Mouse (Mus musculus) CH12.LX (cell line): Measurements from ENCODE around the gene Bpifb9b. TPM values are rescaled to one million over a fixed set of nuclear protein-coding genes. Genes with fewer than 3 reads are reported as not detected.
A peak's percentile ranks its signal among the peaks of the same experiment; 100 is the strongest.
"Not testable (repeated sequence)": the region's sequence is repeated elsewhere in the genome, so short reads cannot be mapped to it uniquely, and the experiment has no call there.

Experiments used
- DNase-seq: peaks from one replicate; pipeline ENCODE4 v3.0.0-alpha.2; 2013; ENCODE audit errors: extremely low read depth
- H3K27ac ChIP-seq: 2 replicates; pipeline ENCODE4 v1.5.1; 2012; ENCODE audit warnings: low read depth, mild to moderate bottlenecking, control low read depth, moderate library complexity; ENCODE audit not compliant: insufficient read depth
- H3K27me3 ChIP-seq: replicated peaks from 2 replicates; pipeline ENCODE3; 2012; ENCODE audit warnings: inconsistent platforms
- H3K36me3 ChIP-seq, 2 experiments: replicated peaks in 1 of 2; 2 replicates each; pipeline versions ENCODE3 to v1.6.1; 2012; ENCODE audit warnings: inconsistent platforms in 1 of 2, low read length in 1 of 2, mild to moderate bottlenecking in 1 of 2, mixed read lengths in 1 of 2, moderate library complexity in 1 of 2; ENCODE audit not compliant: control insufficient read depth in 1 of 2, insufficient read depth in 1 of 2
- H3K4me1 ChIP-seq, 2 experiments: 2 replicates each; pipeline ENCODE4 v1.6.1; 2012; ENCODE audit warnings: inconsistent platforms in 1 of 2, moderate library complexity in 1 of 2; ENCODE audit not compliant: insufficient read depth in 2 of 2, control insufficient read depth in 1 of 2
- H3K4me2 ChIP-seq: 2 replicates; pipeline ENCODE4 v1.6.1; 2012; ENCODE audit warnings: low read depth, mild to moderate bottlenecking, control low read depth; ENCODE audit not compliant: poor library complexity, insufficient read depth, severe bottlenecking
- H3K4me3 ChIP-seq, 3 experiments: fragments of 150-350 bp in 1 of 3; sonication (generic) in 1 of 3; replicated peaks in 1 of 3; 2 replicates each; pipeline versions ENCODE3 to v1.5.1; 2011 to 2012; ENCODE audit warnings: low read depth in 2 of 3, low read length in 2 of 3, mild to moderate bottlenecking in 2 of 3, moderate library complexity in 2 of 3, control low read depth in 1 of 3, improper control_type of control experiment in 1 of 3, inconsistent platforms in 1 of 3, mixed read lengths in 1 of 3; ENCODE audit not compliant: poor library complexity in 1 of 3
- H3K79me2 ChIP-seq: replicated peaks from 2 replicates; pipeline ENCODE4 v1.6.1; 2012; ENCODE audit warnings: mild to moderate bottlenecking, moderate library complexity; ENCODE audit not compliant: control insufficient read depth, poor library complexity, insufficient read depth, severe bottlenecking; ENCODE audit errors: extremely low read depth
- H3K9ac ChIP-seq: 2 replicates; pipeline ENCODE4 v1.6.1; 2012; ENCODE audit warnings: low read depth, mild to moderate bottlenecking, control low read depth, moderate library complexity; ENCODE audit not compliant: insufficient read depth
- H3K9me3 ChIP-seq: replicated peaks from 2 replicates; pipeline ENCODE3; 2012; ENCODE audit warnings: low read length, inconsistent platforms, mixed read lengths
- CHD1 ChIP-seq: IDR thresholded peaks from 2 replicates; pipeline ENCODE4 v1.6.1; 2012; ENCODE audit warnings: low read depth, low read length, improper control_type of control experiment, inconsistent platforms
- CTCF ChIP-seq, 2 experiments: IDR thresholded peaks in 1 of 2; conservative IDR thresholded peaks in 1 of 2; 2 replicates each; pipeline ENCODE4 v1.5.1; 2011 to 2012; ENCODE audit warnings: low read depth in 2 of 2, low read length in 2 of 2, improper control_type of control experiment in 1 of 2, inconsistent platforms in 1 of 2, mild to moderate bottlenecking in 1 of 2, moderate library complexity in 1 of 2
- ELF1 ChIP-seq: IDR thresholded peaks from 2 replicates; pipeline ENCODE4 v1.6.1; 2014; ENCODE audit warnings: low read depth, mild to moderate bottlenecking, inconsistent platforms, low read length, improper control_type of control experiment
- GABPA ChIP-seq: IDR thresholded peaks from 2 replicates; pipeline ENCODE4 v1.6.1; 2012; ENCODE audit warnings: low read depth, low read length, improper control_type of control experiment, inconsistent platforms; ENCODE audit not compliant: insufficient replicate concordance
- JUN ChIP-seq: IDR thresholded peaks from 2 replicates; pipeline ENCODE4 v1.6.1; 2011; ENCODE audit warnings: low read depth, mild to moderate bottlenecking, low read length, improper control_type of control experiment, moderate library complexity; ENCODE audit not compliant: insufficient read depth
- JUND ChIP-seq: conservative IDR thresholded peaks from 2 replicates; pipeline ENCODE4 v1.6.1; 2011; ENCODE audit warnings: low read depth, low read length, improper control_type of control experiment
- MAFK ChIP-seq: IDR thresholded peaks from 2 replicates; pipeline ENCODE4 v1.6.1; 2011; ENCODE audit warnings: low read length, improper control_type of control experiment; ENCODE audit not compliant: insufficient replicate concordance
- NELFE ChIP-seq: IDR thresholded peaks from 2 replicates; pipeline ENCODE4 v1.6.1; 2011; ENCODE audit warnings: low read depth, low read length, improper control_type of control experiment
- NRF1 ChIP-seq: IDR thresholded peaks from 2 replicates; pipeline ENCODE4 v1.6.1; 2014; ENCODE audit warnings: low read depth, mild to moderate bottlenecking, inconsistent platforms, low read length, improper control_type of control experiment, moderate library complexity
- POLR2A ChIP-seq: IDR thresholded peaks from 2 replicates; pipeline ENCODE4 v1.6.1; 2011; ENCODE audit warnings: low read depth, mild to moderate bottlenecking, improper control_type of control experiment, low read length
- POLR2AphosphoS2 ChIP-seq: IDR thresholded peaks from 2 replicates; pipeline ENCODE4 v1.6.1; 2011; ENCODE audit warnings: low read depth, low read length, improper control_type of control experiment
- SIN3A ChIP-seq: IDR thresholded peaks from 2 replicates; pipeline ENCODE4 v1.6.1; 2012; ENCODE audit warnings: low read length, improper control_type of control experiment, inconsistent platforms
- TCF12 ChIP-seq: IDR thresholded peaks from 2 replicates; pipeline ENCODE4 v1.6.1; 2014; ENCODE audit warnings: low read depth, mild to moderate bottlenecking, inconsistent platforms, low read length, improper control_type of control experiment
- UBTF ChIP-seq: IDR thresholded peaks from 2 replicates; pipeline ENCODE4 v1.6.1; 2012; ENCODE audit warnings: low read depth, mild to moderate bottlenecking, inconsistent platforms, low read length, improper control_type of control experiment, moderate library complexity
- USF1 ChIP-seq: IDR thresholded peaks from 2 replicates; pipeline ENCODE4 v1.6.1; 2014; ENCODE audit warnings: low read depth, mild to moderate bottlenecking, inconsistent platforms, low read length, improper control_type of control experiment
- ZKSCAN1 ChIP-seq: IDR thresholded peaks from 2 replicates; pipeline ENCODE4 v1.6.1; 2012; ENCODE audit warnings: low read depth, inconsistent platforms, low read length, improper control_type of control experiment, borderline replicate concordance
- ZMIZ1 ChIP-seq: IDR thresholded peaks from 2 replicates; pipeline ENCODE4 v1.6.1; 2012; ENCODE audit warnings: low read depth, mild to moderate bottlenecking, inconsistent platforms, low read length, improper control_type of control experiment
- ZNF384 ChIP-seq: IDR thresholded peaks from 2 replicates; pipeline ENCODE4 v1.6.1; 2012; ENCODE audit warnings: low read depth, low read length, improper control_type of control experiment, inconsistent platforms
- dilution Hi-C: fragments of 300-500 bp; cut with MboI; formaldehyde crosslinking; loops from 2 replicates; pipeline ENCODE4 v1.14.3; 2020; ENCODE audit warnings: low sequenced_read_pairs; ENCODE audit not compliant: extremely low pct_unique_long_range_greater_than_20kb, extremely low pct_ligation_motif_present
- in situ Hi-C: fragments of 300-500 bp; cut with MboI; formaldehyde crosslinking; loops from 3 replicates; pipeline ENCODE4 v1.14.3; 2019; ENCODE audit warnings: low sequenced_read_pairs, low pct_ligation_motif_present, low pct_unique_long_range_greater_than_20kb, mixed read lengths
- polyA plus RNA-seq: library from polyadenylated mRNA; unstranded; fragments of >175 nt; gene quantifications from 2 replicates; pipeline ENCODE4 v1.2.1, GENCODE M21; 2012; ENCODE audit warnings: low read depth; ENCODE audit not compliant: insufficient read length
- total RNA-seq, 2 experiments: library from RNA; depleted of rRNA; stranded (reverse); fragments of 300-350 nt in 1 of 2; fragments of >200 nt in 1 of 2; gene quantifications; 2 replicates each; pipeline ENCODE4 v1.2.3; 2012 to 2014

The Bpifb9b gene
- total and polyA plus RNA-seq, 3 experiments, result not detected

DNA sequence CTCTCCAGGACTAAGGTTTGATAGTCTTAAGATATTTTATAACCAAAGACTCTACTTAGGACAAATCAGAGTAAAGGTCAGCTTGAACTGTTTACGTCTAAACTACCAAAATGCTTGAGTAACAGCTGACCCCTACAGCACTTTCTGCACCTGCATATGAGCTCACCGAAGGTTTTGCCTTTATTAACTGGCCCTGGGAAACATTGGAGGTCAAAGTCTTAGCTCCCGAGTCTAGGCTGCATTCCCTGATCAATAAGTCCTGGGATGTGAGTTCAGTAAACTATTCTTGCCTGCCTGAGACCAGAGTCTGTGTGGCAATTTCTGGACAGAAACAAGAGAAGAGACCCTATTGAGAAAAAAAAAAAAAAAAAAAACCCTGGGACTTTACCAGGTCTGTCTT lies 41.1 kb downstream of the Bpifb9b start:
- Histone ChIP-seq H3K79me2 (peaks cover 5% of the 10 kb centered on the region; the same call in 1 of the 2 replicates), H3K27ac (no peak overlapping the region), H3K4me2 (no peak overlapping the region), H3K36me3 (peaks cover 53 to 84% of the 10 kb centered on the region in 2 experiments), H3K9ac (no peak overlapping the region)
- DNase-seq, result no peak
- TF ChIP-seq NRF1, result no peak
- no peak for TF ChIP-seq ZKSCAN1
- TF ChIP-seq ELF1, result no peak
- TF ChIP-seq UBTF, result no peak
- no peak for TF ChIP-seq JUN
- no peak for TF ChIP-seq POLR2AphosphoS2
- no peak for TF ChIP-seq NELFE
- TF ChIP-seq ZNF384, result no peak
- no peak for TF ChIP-seq USF1
- TF ChIP-seq JUND, result no peak
- TF ChIP-seq, all 38 proteins: peak for 0
- dilution Hi-C loops, result no loop called here
- no peak overlapping the region for H3K4me3 ChIP-seq
- H3K4me1 ChIP-seq, result peaks cover 0 to 13% of the 10 kb centered on the region in 2 experiments; a peak in 1 of 4 replicates
- in situ Hi-C loops, result no loop called here
- no peaks in the 10 kb centered on the region for H3K9me3 ChIP-seq
- H3K27me3 ChIP-seq, result no peaks in the 10 kb centered on the region

DNA sequence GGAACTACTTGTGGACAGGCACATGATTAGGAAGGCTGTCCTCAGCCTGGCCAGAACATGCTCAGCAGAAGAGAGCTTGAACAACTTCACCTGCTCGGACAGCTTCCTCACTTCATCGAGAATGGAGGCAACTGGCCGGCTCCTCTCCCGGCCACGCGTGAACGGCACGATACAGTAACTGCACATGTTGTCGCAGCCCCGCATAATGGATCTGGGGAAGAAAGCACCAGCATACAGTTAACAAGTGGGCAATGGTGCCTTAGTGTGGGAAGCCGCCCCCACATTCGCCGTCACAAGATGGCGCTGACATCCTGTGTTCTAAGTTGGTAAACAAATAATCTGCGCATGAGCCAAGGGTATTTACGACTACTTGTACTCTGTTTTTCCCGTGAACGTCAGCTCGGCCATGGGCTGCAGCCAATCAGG lies 47.0 kb downstream of the Bpifb9b start:
- Histone ChIP-seq H3K27ac (peak overlapping the region; percentile 72), H3K9ac (peak overlapping the region; percentile 76), H3K4me3 (peak overlapping the region; percentile 59 to 78 (median 68)), H3K4me1 (peaks cover 0 to 13% of the 10 kb centered on the region in 2 experiments; a peak in 1 of 4 replicates), H3K36me3 (peaks cover 26 to 40% of the 10 kb centered on the region in 2 experiments)
- H3K27me3 ChIP-seq, DNase-seq, dilution Hi-C loops, H3K79me2 ChIP-seq, H3K9me3 ChIP-seq, H3K4me2 ChIP-seq, in situ Hi-C loops: not testable (repeated sequence)
- TF ChIP-seq POLR2A, result peak; percentile 37; the same call in 1 of the 2 replicates

DNA sequence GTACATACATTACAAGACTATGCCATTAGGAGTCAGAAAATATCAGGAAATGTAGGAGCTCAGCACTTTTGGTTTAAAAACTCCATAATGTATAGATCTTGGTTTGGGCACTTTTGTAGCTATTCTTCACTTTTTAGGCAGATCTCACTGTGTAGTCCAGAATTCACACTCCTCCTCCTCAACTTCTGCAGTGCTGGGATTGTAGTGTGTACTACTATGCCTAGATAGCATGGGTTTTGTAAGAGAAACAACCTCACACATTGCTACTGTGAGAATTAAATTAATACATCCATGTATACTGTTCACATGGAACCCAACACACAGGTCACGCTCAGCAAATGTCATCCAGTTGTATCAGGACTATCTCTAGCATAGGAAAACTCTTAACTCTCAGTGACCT lies 60.5 kb downstream of the Bpifb9b start:
- TF ChIP-seq SIN3A (no peak), TCF12 (no peak), GABPA (no peak), CHD1 (no peak), UBTF (no peak), ZMIZ1 (no peak), ELF1 (no peak), MAFK (no peak), CTCF (conservative IDR thresholded peaks at IDR 0.05 in 1 of 2, IDR thresholded peaks at IDR 0.05 in 1 of 2; ENCODE audit: low read depth in 2 of 2, low read length in 2 of 2) (no peak), POLR2AphosphoS2 (no peak), NRF1 (no peak), POLR2A (no peak)
- H3K9ac ChIP-seq, result no peak overlapping the region
- dilution Hi-C loops, result no loop called here
- H3K27ac ChIP-seq, result no peak overlapping the region
- H3K27me3 ChIP-seq, result no peaks in the 10 kb centered on the region
- H3K4me3 ChIP-seq, result no peak overlapping the region
- H3K9me3 ChIP-seq, result no peaks in the 10 kb centered on the region
- DNase-seq, result no peak
- peaks cover 0 to 13% of the 10 kb centered on the region in 2 experiments; a peak in 2 of 4 replicates for H3K4me1 ChIP-seq
- H3K79me2 ChIP-seq, result 0 out of 2 replicates have a peak, but pooled peaks cover 2% of the 10 kb centered on the region
- H3K4me2 ChIP-seq, result no peak overlapping the region
- in situ Hi-C loops, result no loop called here
- peaks cover 44 to 71% of the 10 kb centered on the region in 2 experiments for H3K36me3 ChIP-seq
